Mouse (Mus musculus) inflammation-experienced regulatory T-cells, adult 16 weeks (primary cell): Measurements from ENCODE around the gene Dnajc7. TPM values are rescaled to one million over a fixed set of nuclear protein-coding genes. Genes with fewer than 3 reads are reported as not detected.

Experiments used
- polyA plus RNA-seq: library from polyadenylated mRNA; unstranded; fragments of 100-300 nt; shearing (Covaris generic); gene quantifications from one replicate; pipeline ENCODE4 v1.2.1, GENCODE M21; 2017

Gene Dnajc7
- 688 TPM for polyA plus RNA-seq

GRCm38 (mm10) chr11:100619982-100620381, at the start of gene Dnajc7:
TSS of gene Dnajc7 (minus strand) at chr11:100620168.

GRCm38 (mm10) chr11:100618761-100619484, 1.0 kb downstream of the Dnajc7 start, which contains the start of gene Nkiras2:
TSS of gene Nkiras2 (plus strand) at chr11:100619244.

DNA sequence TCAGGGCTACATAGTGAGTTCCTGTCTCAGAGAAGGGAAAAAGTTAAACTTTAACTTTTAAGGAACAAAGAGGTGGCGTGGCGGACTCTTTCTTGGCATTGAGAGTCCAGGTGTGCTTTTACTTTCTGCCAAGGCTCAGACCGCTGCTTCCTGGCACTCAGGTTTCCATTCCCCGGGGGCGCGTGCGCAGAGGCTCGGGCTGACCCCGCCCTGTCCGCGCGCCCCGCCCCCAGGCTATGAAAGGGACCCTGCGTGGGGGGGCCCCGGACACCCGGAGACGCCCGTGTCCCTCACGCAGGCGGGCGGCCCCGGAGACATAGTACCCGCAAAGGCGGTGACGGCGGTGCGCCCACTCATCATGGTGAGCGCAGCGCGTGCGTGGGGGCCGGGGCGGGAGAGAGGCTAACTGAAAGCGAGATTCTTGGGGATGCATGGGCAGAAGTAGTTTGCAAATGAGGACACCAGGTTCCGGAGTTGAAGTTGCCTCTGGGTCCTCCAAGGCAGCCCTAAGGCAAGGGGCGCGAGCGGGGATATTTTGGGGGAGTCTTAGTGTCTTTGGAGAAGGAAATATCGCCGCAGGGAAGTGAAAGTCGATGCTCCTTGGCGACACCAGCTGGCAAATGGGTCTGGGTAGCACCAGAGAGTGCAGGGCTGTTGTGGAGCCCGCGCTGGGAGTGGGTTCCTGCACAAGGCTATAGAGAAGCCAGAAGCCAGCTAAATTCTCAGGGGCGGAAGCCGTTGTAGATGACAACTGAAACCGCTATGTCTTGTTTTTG, 45.1 kb downstream of the Dnajc7 start, which contains the start of gene Cnp:
Gene Cnp (plus strand): TSS at position 197 of the 776 bp plus-strand sequence.

DNA sequence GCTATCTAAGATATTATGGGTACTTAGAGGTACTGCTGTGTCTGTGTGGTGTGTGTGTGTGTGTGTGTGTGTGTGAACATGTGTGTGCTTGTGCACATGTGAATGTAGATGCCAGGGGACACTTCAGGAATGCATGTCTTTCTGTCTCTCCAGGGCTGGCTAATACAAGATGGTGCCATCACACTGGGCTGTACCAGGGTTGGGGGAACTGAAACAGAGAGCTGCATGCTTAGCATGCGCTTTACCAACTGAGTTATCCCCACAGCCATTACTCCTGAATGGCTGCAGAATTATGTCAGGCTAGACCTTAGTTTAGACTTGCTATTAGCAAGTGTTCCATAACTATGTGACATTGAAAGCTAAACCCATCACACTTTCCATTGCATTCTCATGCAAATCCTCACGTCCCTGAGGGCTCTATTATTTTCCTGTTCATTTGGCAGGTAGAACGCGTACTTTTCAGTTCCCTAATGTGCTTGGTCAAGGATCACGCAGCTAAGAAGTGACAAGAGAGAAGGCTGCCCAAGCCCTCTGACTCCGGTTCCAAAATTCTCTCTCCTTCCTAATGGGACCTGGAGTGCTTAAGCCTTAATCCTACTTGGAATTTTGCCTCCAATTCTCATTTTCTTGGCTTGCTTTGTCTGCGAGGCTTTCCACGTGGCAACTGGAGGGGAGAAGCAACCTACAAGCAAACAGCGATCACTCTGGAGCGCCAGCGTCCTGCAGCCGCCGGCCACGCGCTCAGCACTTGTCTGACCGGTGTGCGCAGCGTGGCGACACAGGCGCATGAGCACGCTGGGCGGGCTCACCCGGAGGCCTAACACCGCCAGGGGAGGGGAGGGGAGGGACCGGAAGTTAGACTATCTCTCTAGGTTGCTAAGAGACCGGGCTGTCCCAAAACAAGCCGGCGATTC, 74.9 kb downstream of the Dnajc7 start, which contains the start of gene Ttc25:
Gene Ttc25 (plus strand): TSS at position 776 of the 914 bp plus-strand sequence.

Other genes starting within 250 kb of the Dnajc7 start
- gene Jup, start 222.4 kb downstream of the Dnajc7 start, polyA plus RNA-seq = 2.9 TPM
- not detected for gene P3h4, start 205.3 kb downstream of the Dnajc7 start, polyA plus RNA-seq
- not detected for gene Fkbp10, start 204.5 kb downstream of the Dnajc7 start, polyA plus RNA-seq
- 165 TPM for gene Nt5c3b, start 178.4 kb downstream of the Dnajc7 start, polyA plus RNA-seq
- gene Klhl10, start 178.3 kb downstream of the Dnajc7 start, polyA plus RNA-seq = 0.99 TPM
- gene Klhl11, start 147.4 kb downstream of the Dnajc7 start, polyA plus RNA-seq = 4.2 TPM
- gene Acly, start 92.2 kb downstream of the Dnajc7 start, polyA plus RNA-seq = 225 TPM
- 0.11 TPM for gene Ttc25, start 74.6 kb downstream of the Dnajc7 start, polyA plus RNA-seq
- gene Cnp, start 45.3 kb downstream of the Dnajc7 start, polyA plus RNA-seq = 453 TPM
- gene Nkiras2, start 924 bp downstream of the Dnajc7 start, polyA plus RNA-seq = 29.7 TPM
- 0.76 TPM for gene Zfp385c, start 72.3 kb upstream of the Dnajc7 start, polyA plus RNA-seq
- gene Dhx58, start 84.1 kb upstream of the Dnajc7 start, polyA plus RNA-seq = 35.9 TPM
- 49.6 TPM for gene Kat2a, start 92.3 kb upstream of the Dnajc7 start, polyA plus RNA-seq
- gene Hspb9, start 93.7 kb upstream of the Dnajc7 start, polyA plus RNA-seq = not detected
- 37.4 TPM for gene Rab5c, start 118.0 kb upstream of the Dnajc7 start, polyA plus RNA-seq
- gene Kcnh4, start 139.8 kb upstream of the Dnajc7 start, polyA plus RNA-seq = 0.35 TPM
- not detected for gene Hcrt, start 142.8 kb upstream of the Dnajc7 start, polyA plus RNA-seq
- 3.2 TPM for gene Ghdc, start 150.8 kb upstream of the Dnajc7 start, polyA plus RNA-seq
- gene Stat5b, start 230.6 kb upstream of the Dnajc7 start, polyA plus RNA-seq = 180 TPM
- 104 TPM for gene Stat5a, start 239.2 kb upstream of the Dnajc7 start, polyA plus RNA-seq